Mouse (Mus musculus) stomach, embryonic 16.5 days (tissue): ENCODE measurements around the gene 4921504E06Rik. TPM values are rescaled to one million over a fixed set of nuclear protein-coding genes. Genes with fewer than 3 reads are reported as not detected.

Experiments
- ATAC-seq: fragments of 200-750 bp; cut with Nextera tagmentation; 2 replicates; pipeline ENCODE4 v1.8.0; 2017; ENCODE audit warnings: moderate number of reproducible peaks, moderate TSS enrichment; ENCODE audit not compliant: insufficient read depth, low FRiP score
- H3K27ac ChIP-seq: fragments of 300-500 bp; sonication (generic); 2 replicates; pipeline ENCODE4 v1.5.1; 2014; ENCODE audit warnings: low read length
- H3K27me3 ChIP-seq: fragments of 300-500 bp; sonication (generic); 2 replicates; pipeline ENCODE4 v1.6.1; 2014; ENCODE audit warnings: low read length, control low read depth, mixed read lengths; ENCODE audit not compliant: control insufficient read depth, insufficient read depth
- H3K36me3 ChIP-seq: fragments of 300-500 bp; sonication (generic); 2 replicates; pipeline ENCODE4 v1.6.1; 2014; ENCODE audit warnings: low read length; ENCODE audit not compliant: control insufficient read depth, insufficient read depth
- H3K4me1 ChIP-seq: fragments of 300-500 bp; sonication (generic); 2 replicates; pipeline ENCODE4 v1.6.1; 2014; ENCODE audit warnings: low read length, control low read depth, mixed read lengths; ENCODE audit not compliant: control insufficient read depth, insufficient read depth
- H3K4me2 ChIP-seq: fragments of 300-500 bp; sonication (generic); 2 replicates; pipeline ENCODE4 v1.6.1; 2014; ENCODE audit warnings: low read depth, low read length, mixed read lengths
- H3K4me3 ChIP-seq: fragments of 300-500 bp; sonication (generic); replicated peaks from 2 replicates; pipeline ENCODE4 v1.5.1; 2014; ENCODE audit warnings: mild to moderate bottlenecking, low read length
- H3K9ac ChIP-seq: fragments of 300-500 bp; sonication (generic); 2 replicates; pipeline ENCODE4 v1.6.1; 2014; ENCODE audit warnings: low read length
- H3K9me3 ChIP-seq: fragments of 300-500 bp; sonication (generic); replicated peaks from 2 replicates; pipeline ENCODE4 v1.6.1; 2016; ENCODE audit warnings: low read length, control low read depth; ENCODE audit not compliant: control insufficient read depth
- WGBS: fragments of 180-500 bp; shearing (Covaris S2); extraction: QIAGEN DNeasy Blood & Tissue Kit; methylation state at CpG from one replicate; pipeline ENCODE4 v1.1.7; 2014; 5-methylcytosine and 5-hydroxymethylcytosine counted together
- polyA plus RNA-seq: library from polyadenylated mRNA; unstranded; fragments of >200 nt; fragmentation: Nextera tagmentation; extraction: Ambion mirVana; gene quantifications from 2 replicates; pipeline ENCODE4 v1.2.1, GENCODE M21; 2015

Gene 4921504E06Rik
- polyA plus RNA-seq, 1 experiment from 2014 or later, result not detected

DNA sequence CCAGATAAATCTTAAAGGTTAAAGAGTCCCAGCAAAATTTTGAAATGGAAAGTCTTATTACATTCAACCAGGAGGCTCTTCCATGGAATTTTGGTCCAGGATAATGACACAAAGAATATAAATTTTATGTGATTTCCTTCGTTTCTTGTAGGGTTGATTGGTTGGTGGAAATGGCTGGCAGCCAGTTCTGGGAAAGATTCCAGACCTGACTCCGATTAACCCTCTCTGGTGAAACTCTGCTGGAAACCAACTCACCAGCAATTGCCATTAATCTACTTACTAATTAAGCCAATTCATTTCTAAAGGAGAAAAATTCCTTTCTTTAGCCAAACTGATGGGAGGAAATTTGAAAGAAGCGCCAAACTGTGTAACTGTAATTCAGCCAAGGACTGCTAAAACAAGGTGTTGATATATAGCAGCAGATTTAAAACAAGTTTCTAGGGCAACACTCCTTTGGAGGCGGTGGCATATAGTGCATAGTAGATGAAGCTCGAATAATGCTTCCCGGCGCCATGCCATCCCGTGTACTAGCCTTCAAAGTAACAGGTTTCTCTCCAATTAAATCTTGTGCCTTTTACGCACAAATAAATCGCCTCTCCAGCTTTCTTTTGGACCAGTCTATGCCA lies 97.7 kb downstream of the 4921504E06Rik start:
- 14% methylated on average over 10 of the region's 10 CpGs for WGBS
- no peaks in the 10 kb centered on the region for H3K4me1 ChIP-seq
- H3K4me2 ChIP-seq, result no peak overlapping the region
- no peak overlapping the region for H3K9ac ChIP-seq
- no peak for ATAC-seq
- H3K27ac ChIP-seq, result no peak overlapping the region
- H3K36me3 ChIP-seq, result no peaks in the 10 kb centered on the region
- H3K9me3 ChIP-seq, result no peaks in the 10 kb centered on the region
- peaks cover 69% of the 10 kb centered on the region for H3K27me3 ChIP-seq
- H3K4me3 ChIP-seq, result no peak overlapping the region

DNA sequence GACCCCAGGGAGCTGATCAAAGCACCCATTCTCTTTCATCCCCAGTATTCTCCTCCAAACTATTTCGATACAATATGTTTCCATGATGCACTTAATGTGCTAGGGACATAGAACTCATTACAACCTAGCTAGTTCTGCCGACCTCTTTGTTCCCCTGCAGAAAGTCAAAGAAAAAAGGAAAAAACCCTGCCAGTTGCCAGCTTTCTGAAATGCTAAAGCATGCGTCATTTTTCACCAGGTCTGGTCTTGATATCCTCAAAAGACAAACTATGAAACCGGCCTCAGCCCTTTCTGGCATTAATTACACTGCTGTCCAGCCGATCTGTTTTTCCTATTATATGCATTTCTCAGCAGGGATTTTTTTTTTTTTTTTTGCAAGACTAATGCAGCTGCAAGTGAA lies 98.5 kb downstream of the 4921504E06Rik start:
- WGBS, result 6% methylated on average over 5 of the region's 5 CpGs
- Histone ChIP-seq H3K27me3 (peaks cover 76% of the 10 kb centered on the region), H3K36me3 (no peaks in the 10 kb centered on the region), H3K9ac (no peak overlapping the region), H3K9me3 (no peaks in the 10 kb centered on the region), H3K4me3 (no peak overlapping the region), H3K4me1 (no peaks in the 10 kb centered on the region), H3K27ac (no peak overlapping the region; the same call in 1 of the 2 replicates), H3K4me2 (no peak overlapping the region)
- no peak for ATAC-seq

- WGBS, result under 1% methylated on average over 19 of the region's 19 CpGs
- peak overlapping the region; percentile 12; the same call in 1 of the 2 replicates for H3K4me3 ChIP-seq
- no peak for ATAC-seq
- no peaks in the 10 kb centered on the region for H3K36me3 ChIP-seq
- no peak overlapping the region for H3K27ac ChIP-seq
- H3K9ac ChIP-seq, result no peak overlapping the region
- no peaks in the 10 kb centered on the region for H3K9me3 ChIP-seq
- H3K4me2 ChIP-seq, result no peak overlapping the region
- H3K27me3 ChIP-seq, result peaks cover 96% of the 10 kb centered on the region
- H3K4me1 ChIP-seq, result peaks cover 4% of the 10 kb centered on the region; the same call in 1 of the 2 replicates
Measured at GRCm38 (mm10) chr2:19452531-19453055, 101.1 kb downstream of the 4921504E06Rik start.

GRCm38 (mm10) chr2:19449308-19449707 lies 104.4 kb downstream of the 4921504E06Rik start:
- Histone ChIP-seq H3K36me3 (no peaks in the 10 kb centered on the region), H3K27ac (no peak overlapping the region), H3K9me3 (no peaks in the 10 kb centered on the region), H3K4me1 (peaks cover 4% of the 10 kb centered on the region; the same call in 1 of the 2 replicates), H3K27me3 (peaks cover 94% of the 10 kb centered on the region), H3K4me3 (no peak overlapping the region), H3K9ac (no peak overlapping the region), H3K4me2 (no peak overlapping the region)
- no peak for ATAC-seq
- WGBS, result 28% methylated on average over 4 of the region's 4 CpGs

DNA sequence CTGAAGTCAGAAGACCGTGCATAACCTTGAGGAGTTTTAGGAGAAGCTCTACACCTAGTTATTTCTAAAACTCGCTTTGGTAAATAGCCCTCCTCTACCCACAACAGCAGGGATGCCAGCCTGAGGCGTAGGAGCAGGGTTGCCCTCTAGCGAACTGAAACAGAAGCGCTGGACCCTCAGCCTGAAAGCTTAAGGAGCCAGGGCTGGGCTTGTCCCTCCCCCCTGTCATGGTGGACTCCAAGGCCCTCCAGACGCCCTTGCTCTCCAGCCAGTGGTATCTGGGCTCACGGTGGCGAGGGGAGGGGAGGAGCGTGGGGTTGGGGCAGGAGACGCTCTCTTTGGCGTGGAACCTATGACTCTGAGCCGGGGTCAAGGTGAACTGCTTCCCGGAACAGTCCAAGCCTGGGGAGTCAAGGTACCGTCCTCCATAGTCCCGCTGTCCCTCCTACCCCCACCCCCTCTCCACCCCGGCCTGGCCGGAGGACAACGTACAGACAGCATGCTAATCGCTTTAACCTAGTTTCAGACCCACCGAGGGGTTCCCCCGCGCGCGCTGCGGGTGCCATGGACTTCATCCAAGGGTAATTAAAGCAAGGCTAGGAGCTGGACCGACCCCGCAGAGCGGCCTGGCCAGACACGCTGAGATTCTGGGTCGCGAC lies 105.5 kb downstream of the 4921504E06Rik start:
- under 1% methylated on average over 31 of the region's 31 CpGs for WGBS
- Histone ChIP-seq H3K4me1 (peaks cover 4% of the 10 kb centered on the region; the same call in 1 of the 2 replicates), H3K27me3 (peaks cover 92% of the 10 kb centered on the region), H3K4me3 (no peak overlapping the region), H3K9ac (no peak overlapping the region), H3K36me3 (no peaks in the 10 kb centered on the region), H3K27ac (no peak overlapping the region), H3K9me3 (no peaks in the 10 kb centered on the region), H3K4me2 (0 out of 2 replicates have a peak overlapping the region, but pooled peaks have one; percentile 19)
- no peak for ATAC-seq

GRCm38 (mm10) chr2:19446746-19447145 lies 107.0 kb downstream of the 4921504E06Rik start:
- Histone ChIP-seq H3K4me3 (peak overlapping the region; percentile 30; the same call in 1 of the 2 replicates), H3K9ac (peak overlapping the region; percentile 10; the same call in 1 of the 2 replicates), H3K27me3 (peaks cover 88% of the 10 kb centered on the region), H3K4me1 (peaks cover 4% of the 10 kb centered on the region; the same call in 1 of the 2 replicates), H3K4me2 (no peak overlapping the region), H3K9me3 (no peaks in the 10 kb centered on the region), H3K27ac (no peak overlapping the region), H3K36me3 (no peaks in the 10 kb centered on the region)
- no peak for ATAC-seq
- 8% methylated on average over 7 of the region's 7 CpGs for WGBS

GRCm38 (mm10) chr2:19445871-19446501 lies 107.7 kb downstream of the 4921504E06Rik start:
- H3K4me2 ChIP-seq, result peak overlapping the region; percentile 49
- no peaks in the 10 kb centered on the region for H3K36me3 ChIP-seq
- peaks cover 4% of the 10 kb centered on the region; the same call in 1 of the 2 replicates for H3K4me1 ChIP-seq
- ATAC-seq, result no peak
- WGBS, result under 1% methylated on average over 67 of the region's 67 CpGs
- H3K27ac ChIP-seq, result no peak overlapping the region
- H3K9me3 ChIP-seq, result no peaks in the 10 kb centered on the region
- peaks cover 86% of the 10 kb centered on the region for H3K27me3 ChIP-seq
- H3K9ac ChIP-seq, result peak overlapping the region; percentile 10; the same call in 1 of the 2 replicates
- H3K4me3 ChIP-seq, result peak overlapping the region; percentile 30

- no peak within 1 kb of the TSS for H3K27ac ChIP-seq
- under 1% methylated on average over 51 of the region's 53 CpGs for WGBS
- peak within 1 kb of the TSS; percentile 10; the same call in 1 of the 2 replicates for H3K9ac ChIP-seq
- no peaks in the 10 kb centered on the region for H3K36me3 ChIP-seq
- peaks cover 4% of the 10 kb centered on the region; the same call in 1 of the 2 replicates for H3K4me1 ChIP-seq
- peak; percentile 71 for ATAC-seq
- H3K4me2 ChIP-seq, result peak within 1 kb of the TSS; percentile 49
- H3K4me3 ChIP-seq, result peak within 1 kb of the TSS; percentile 30
- H3K9me3 ChIP-seq, result no peaks in the 10 kb centered on the region
- peaks cover 79% of the 10 kb centered on the region for H3K27me3 ChIP-seq
Measured at GRCm38 (mm10) chr2:19444931-19445831, 108.5 kb downstream of the 4921504E06Rik start, which contains the start of gene Ptf1a. Ptf1a (plus strand) TSS chr2:19445663.
